Mouse (Mus musculus) megakaryocyte, embryonic 14.5 days (primary cell): ENCODE measurements around the gene Rptor.

Experiments
- FLI1 ChIP-seq: IDR thresholded peaks from 2 replicates; pipeline ENCODE4 v1.6.1; 2012; ENCODE audit warnings: low read length, inconsistent platforms, mixed read lengths
- GATA1 ChIP-seq: IDR thresholded peaks from 3 replicates; pipeline ENCODE4 v1.6.1; 2012; ENCODE audit warnings: mixed read lengths, low read length, inconsistent platforms, borderline replicate concordance

DNA sequence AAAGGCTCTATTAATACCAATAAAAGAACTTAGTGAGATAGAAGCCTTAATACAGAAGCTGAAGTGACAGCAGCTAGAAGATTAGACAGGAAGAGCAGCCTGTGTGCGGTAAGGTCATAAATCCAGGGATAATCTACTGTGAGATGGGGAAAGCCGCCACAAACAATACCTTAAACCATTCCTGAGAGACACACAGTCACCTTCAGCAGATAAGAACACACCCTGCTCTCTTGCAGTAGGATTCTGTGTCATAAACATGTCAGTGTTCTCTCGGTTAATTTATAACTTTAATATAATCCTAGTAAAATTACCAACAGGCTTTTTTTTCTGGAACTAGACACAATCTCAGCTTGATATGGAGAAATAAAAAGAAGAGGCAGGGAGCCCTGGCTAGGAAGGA lies 233.6 kb downstream of the Rptor start:
- TF ChIP-seq GATA1 (no peak), FLI1 (no peak)
